Mouse (Mus musculus) midbrain, postnatal 0 days (tissue): Measurements from ENCODE around the gene Cradd. TPM values are rescaled to one million over a fixed set of nuclear protein-coding genes. Genes with fewer than 3 reads are reported as not detected.
A peak's percentile ranks its signal among the peaks of the same experiment; 100 is the strongest.

Experiments
- ATAC-seq: fragments of 200-750 bp; cut with Nextera tagmentation; 2 replicates; pipeline ENCODE4 v1.8.0; 2017; ENCODE audit warnings: moderate number of reproducible peaks, mild to moderate bottlenecking, moderate TSS enrichment, moderate library complexity; ENCODE audit not compliant: low FRiP score
- DNase-seq: peaks from one replicate; pipeline ENCODE4 v3.0.0-alpha.2; 2015; ENCODE audit warnings: low spot score
- H3K27ac ChIP-seq: fragments of 300-500 bp; sonication (generic); 2 replicates; pipeline ENCODE4 v1.5.1; 2014; ENCODE audit warnings: low read depth, mild to moderate bottlenecking, low read length, mixed read lengths
- H3K27me3 ChIP-seq: fragments of 300-500 bp; sonication (generic); 2 replicates; pipeline ENCODE4 v1.6.1; 2014; ENCODE audit warnings: low read length, control low read depth, mixed read lengths; ENCODE audit not compliant: insufficient read depth
- H3K36me3 ChIP-seq: fragments of 300-500 bp; sonication (generic); 2 replicates; pipeline ENCODE4 v1.6.1; 2014; ENCODE audit warnings: low read length, control low read depth, mixed read lengths; ENCODE audit not compliant: insufficient read depth
- H3K4me1 ChIP-seq: fragments of 300-500 bp; sonication (generic); 2 replicates; pipeline ENCODE4 v1.6.1; 2014; ENCODE audit warnings: mild to moderate bottlenecking, control low read depth, antibody characterized with exemption, low read length, mixed read lengths; ENCODE audit not compliant: insufficient read depth
- H3K4me2 ChIP-seq: fragments of 300-500 bp; sonication (generic); 2 replicates; pipeline ENCODE4 v1.6.1; 2014; ENCODE audit warnings: low read depth, mild to moderate bottlenecking, low read length, mixed read lengths; ENCODE audit not compliant: poor library complexity, severe bottlenecking
- H3K4me3 ChIP-seq: fragments of 300-500 bp; sonication (generic); 2 replicates; pipeline ENCODE4 v1.5.1; 2014; ENCODE audit warnings: low read depth, mild to moderate bottlenecking, low read length, moderate library complexity
- H3K9ac ChIP-seq: fragments of 300-500 bp; sonication (generic); replicated peaks from 2 replicates; pipeline ENCODE4 v1.6.1; 2014; ENCODE audit warnings: mild to moderate bottlenecking, low read length, moderate library complexity, mixed read lengths; ENCODE audit not compliant: poor library complexity, severe bottlenecking
- H3K9me3 ChIP-seq: fragments of 300-500 bp; sonication (generic); 2 replicates; pipeline ENCODE4 v1.6.1; 2016; ENCODE audit warnings: low read length, control low read depth
- CTCF ChIP-seq: IDR thresholded peaks from 2 replicates; pipeline ENCODE4 v1.5.1; 2016; ENCODE audit warnings: antibody characterized with exemption, mild to moderate bottlenecking
- WGBS: fragments of 180-500 bp; shearing (Covaris S2); extraction: QIAGEN DNeasy Blood & Tissue Kit; methylation state at CpG from one replicate; pipeline ENCODE4 v1.1.7; 2014; 5-methylcytosine and 5-hydroxymethylcytosine counted together
- polyA plus RNA-seq: library from polyadenylated mRNA; unstranded; fragments of >200 nt; fragmentation: Nextera tagmentation; extraction: Ambion mirVana; gene quantifications from 2 replicates; pipeline ENCODE4 v1.2.1, GENCODE M21; 2015
- total RNA-seq: library from RNA; depleted of rRNA; stranded (reverse); fragments of >200 nt; gene quantifications from 2 replicates; pipeline ENCODE4 v1.2.3, GENCODE M21; 2014

The Cradd gene
- total and polyA plus RNA-seq, 2 experiments from 2014 or later = 8.2 to 9.2 TPM

GRCm38 (mm10) chr10:95299010-95299807 is 24.7 kb downstream of the Cradd start:
- 81% methylated on average over 18 of the region's 18 CpGs for WGBS
- no peak for DNase-seq
- Histone ChIP-seq H3K4me1 (no peaks in the 10 kb centered on the region), H3K9ac (no peak overlapping the region), H3K27ac (no peak overlapping the region), H3K4me3 (no peak overlapping the region), H3K36me3 (no peaks in the 10 kb centered on the region), H3K4me2 (no peak overlapping the region), H3K27me3 (no peaks in the 10 kb centered on the region), H3K9me3 (no peaks in the 10 kb centered on the region)
- no peak for ATAC-seq
- no peak for TF ChIP-seq CTCF

GRCm38 (mm10) chr10:95298504-95298903 is 25.4 kb downstream of the Cradd start:
- Histone ChIP-seq H3K36me3 (no peaks in the 10 kb centered on the region), H3K9ac (no peak overlapping the region), H3K27ac (no peak overlapping the region), H3K4me3 (no peak overlapping the region), H3K4me2 (no peak overlapping the region), H3K4me1 (no peaks in the 10 kb centered on the region), H3K9me3 (no peaks in the 10 kb centered on the region), H3K27me3 (no peaks in the 10 kb centered on the region)
- no peak for TF ChIP-seq CTCF
- ATAC-seq (no peak), DNase-seq (no peak)
- WGBS = 84% methylated on average over 6 of the region's 6 CpGs

DNA sequence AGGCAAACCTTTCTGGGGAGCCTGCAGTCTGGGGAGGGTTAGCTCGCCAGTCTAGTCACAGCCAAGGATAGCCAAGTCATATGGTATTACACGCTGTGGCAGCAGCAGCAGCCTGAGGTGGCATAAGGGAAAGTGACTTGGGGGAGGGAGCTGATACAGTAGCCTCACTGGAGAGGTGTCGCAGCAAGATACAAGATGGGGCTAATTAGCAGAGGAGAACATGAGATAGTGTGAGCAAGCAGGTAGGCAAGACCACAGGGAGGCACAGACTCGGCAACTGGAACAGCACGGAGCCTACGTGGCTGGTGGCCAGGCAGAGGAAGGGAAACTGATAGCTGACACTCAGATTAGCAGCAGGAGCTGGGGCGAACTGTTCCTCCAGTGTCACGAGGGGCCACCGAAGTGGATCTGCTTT is 26.2 kb downstream of the Cradd start:
- Histone ChIP-seq H3K9me3 (no peaks in the 10 kb centered on the region), H3K4me1 (no peaks in the 10 kb centered on the region), H3K4me2 (no peak overlapping the region), H3K27me3 (no peaks in the 10 kb centered on the region), H3K9ac (no peak overlapping the region), H3K36me3 (no peaks in the 10 kb centered on the region), H3K27ac (no peak overlapping the region), H3K4me3 (no peak overlapping the region)
- DNase-seq (peak; percentile 44), ATAC-seq (no peak)
- 57% methylated on average over 9 of the region's 9 CpGs for WGBS
- no peak for TF ChIP-seq CTCF

- Histone ChIP-seq H3K36me3 (no peaks in the 10 kb centered on the region), H3K9me3 (no peaks in the 10 kb centered on the region), H3K4me1 (no peaks in the 10 kb centered on the region), H3K4me2 (no peak overlapping the region), H3K27ac (no peak overlapping the region), H3K27me3 (no peaks in the 10 kb centered on the region), H3K4me3 (no peak overlapping the region), H3K9ac (no peak overlapping the region)
- ATAC-seq (no peak), DNase-seq (no peak)
- WGBS = 72% methylated on average over 11 of the region's 11 CpGs
- TF ChIP-seq CTCF = no peak
Observed at GRCm38 (mm10) chr10:95297024-95297423, 26.9 kb downstream of the Cradd start.

GRCm38 (mm10) chr10:95293261-95293660 is 30.7 kb downstream of the Cradd start:
- DNase-seq (no peak), ATAC-seq (no peak)
- WGBS = 95% methylated on average over 8 of the region's 8 CpGs
- no peaks in the 10 kb centered on the region for H3K9me3 ChIP-seq
- H3K4me1 ChIP-seq = no peaks in the 10 kb centered on the region
- H3K9ac ChIP-seq = no peak overlapping the region
- H3K27ac ChIP-seq = no peak overlapping the region
- no peak overlapping the region for H3K4me2 ChIP-seq
- TF ChIP-seq CTCF = no peak
- no peaks in the 10 kb centered on the region for H3K36me3 ChIP-seq
- H3K4me3 ChIP-seq = no peak overlapping the region
- no peaks in the 10 kb centered on the region for H3K27me3 ChIP-seq

- ATAC-seq = no peak
Observed at GRCm38 (mm10) chr10:95292269-95292668, 31.7 kb downstream of the Cradd start.

More at GRCm38 (mm10) chr10:95292269-95292668, 31.7 kb downstream of the Cradd start:
- H3K4me3 ChIP-seq = no peak overlapping the region
- H3K4me1 ChIP-seq = no peaks in the 10 kb centered on the region
- H3K9ac ChIP-seq = no peak overlapping the region
- no peaks in the 10 kb centered on the region for H3K36me3 ChIP-seq
- 92% methylated on average over 5 of the region's 5 CpGs for WGBS
- no peak overlapping the region for H3K4me2 ChIP-seq
- DNase-seq = no peak
- no peaks in the 10 kb centered on the region for H3K9me3 ChIP-seq
- no peak for TF ChIP-seq CTCF
- H3K27me3 ChIP-seq = no peaks in the 10 kb centered on the region
- no peak overlapping the region for H3K27ac ChIP-seq
